Mouse (Mus musculus) liver, embryonic 13.5 days (tissue): ENCODE data around the gene Kcnq1. TPM values are rescaled to one million over a fixed set of nuclear protein-coding genes. Genes with fewer than 3 reads are reported as not detected.

Experiments
- ATAC-seq: fragments of 200-750 bp; cut with Nextera tagmentation; 2 replicates; pipeline ENCODE4 v1.8.0; 2017; ENCODE audit warnings: low read depth, mild to moderate bottlenecking, moderate number of reproducible peaks, moderate library complexity
- DNase-seq: peaks from one replicate; pipeline ENCODE4 v3.0.0; 2022
- H3K27ac ChIP-seq: fragments of 300-500 bp; sonication (generic); 2 replicates; pipeline ENCODE4 v1.5.1; 2015; ENCODE audit warnings: moderate library complexity, mild to moderate bottlenecking, inconsistent platforms
- H3K27me3 ChIP-seq: fragments of 300-500 bp; sonication (generic); 2 replicates; pipeline ENCODE4 v1.6.1; 2015; ENCODE audit warnings: mild to moderate bottlenecking, inconsistent platforms
- H3K36me3 ChIP-seq: fragments of 300-500 bp; sonication (generic); 2 replicates; pipeline ENCODE4 v1.6.1; 2015; ENCODE audit warnings: mild to moderate bottlenecking, inconsistent platforms
- H3K4me1 ChIP-seq: fragments of 300-500 bp; sonication (generic); replicated peaks from 2 replicates; pipeline ENCODE4 v1.6.1; 2015; ENCODE audit warnings: inconsistent platforms
- H3K4me2 ChIP-seq: fragments of 300-500 bp; sonication (generic); 2 replicates; pipeline ENCODE4 v1.6.1; 2015; ENCODE audit warnings: inconsistent platforms, mild to moderate bottlenecking, moderate library complexity
- H3K4me3 ChIP-seq: fragments of 300-500 bp; sonication (generic); replicated peaks from 2 replicates; pipeline ENCODE4 v1.5.1; 2015; ENCODE audit warnings: mild to moderate bottlenecking, inconsistent platforms
- H3K9ac ChIP-seq: fragments of 300-500 bp; sonication (generic); 2 replicates; pipeline ENCODE4 v1.6.1; 2015; ENCODE audit warnings: mild to moderate bottlenecking, inconsistent platforms
- H3K9me3 ChIP-seq: fragments of 300-500 bp; sonication (generic); replicated peaks from 2 replicates; pipeline ENCODE4 v1.6.1; 2016; ENCODE audit warnings: inconsistent platforms
- WGBS: fragments of 180-500 bp; shearing (Covaris S2); methylation state at CpG from one replicate; pipeline ENCODE4 v1.1.7; 2015; ENCODE audit not compliant: insufficient replicate concordance; 5-methylcytosine and 5-hydroxymethylcytosine counted together
- polyA plus RNA-seq: library from polyadenylated mRNA; unstranded; fragments of >200 nt; fragmentation: Nextera tagmentation; extraction: Ambion mirVana; gene quantifications from 2 replicates; pipeline ENCODE4 v1.2.1, GENCODE M21; 2015

Kcnq1 gene
- polyA plus RNA-seq, 1 experiment from 2014 or later, result 0.27 TPM

- peak; percentile 95 for ATAC-seq
- peak within 1 kb of the TSS; percentile 77 for H3K27ac ChIP-seq
- H3K4me3 ChIP-seq, result peak within 1 kb of the TSS; percentile 88
- peak within 1 kb of the TSS; percentile 89 for H3K9ac ChIP-seq
- no peaks in the 10 kb centered on the region for H3K27me3 ChIP-seq
- peaks cover 35% of the 10 kb centered on the region for H3K4me1 ChIP-seq
- WGBS, result under 1% methylated on average over 51 of the region's 51 CpGs
- no peaks in the 10 kb centered on the region for H3K9me3 ChIP-seq
- DNase-seq, result peak; percentile 95
- H3K4me2 ChIP-seq, result peak within 1 kb of the TSS; percentile 99
- H3K36me3 ChIP-seq, result peaks cover 50% of the 10 kb centered on the region
Measured at GRCm38 (mm10) chr7:143068882-143069591, 37.1 kb upstream of the Kcnq1 start, which contains the start of gene Tssc4. Gene Tssc4, plus strand, starts transcription at chr7:143069249.

DNA sequence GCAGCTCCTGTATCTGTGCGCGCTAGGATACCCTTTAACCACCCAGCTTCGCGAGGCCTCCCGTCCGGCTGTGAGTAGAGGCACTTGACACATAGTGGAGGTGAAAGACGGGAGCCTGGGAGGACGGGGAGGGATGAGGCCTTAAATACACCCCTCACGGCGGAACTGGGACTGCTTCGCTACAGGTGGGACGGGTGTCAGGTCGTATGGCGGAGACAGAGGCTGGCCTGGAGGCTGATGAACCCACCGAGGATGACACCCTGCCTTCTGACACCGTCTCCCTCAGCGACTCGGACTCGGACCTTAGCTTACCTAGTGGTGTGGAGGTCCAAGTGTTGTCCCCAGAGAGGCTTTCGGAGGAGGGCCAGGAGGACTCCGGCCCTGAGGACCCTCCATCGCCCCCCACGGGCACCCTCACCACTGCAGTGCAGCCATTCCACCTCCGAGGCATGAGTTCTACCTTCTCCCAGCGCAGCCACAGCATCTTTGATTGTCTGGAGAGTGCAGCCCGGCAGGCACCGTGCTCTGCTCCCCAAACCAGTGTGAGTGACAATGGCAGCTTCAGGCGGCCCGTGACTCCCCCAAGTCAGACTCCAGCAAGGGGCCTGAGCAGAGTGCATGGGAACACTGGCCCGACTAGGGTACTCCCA is 36.3 kb upstream of the Kcnq1 start:
- DNase-seq, result no peak
- no peaks in the 10 kb centered on the region for H3K9me3 ChIP-seq
- peak overlapping the region; percentile 99 for H3K4me2 ChIP-seq
- peaks cover 41% of the 10 kb centered on the region for H3K36me3 ChIP-seq
- WGBS, result 8% methylated on average over 30 of the region's 30 CpGs
- no peak; the same call in 1 of the 2 replicates for ATAC-seq
- peaks cover 35% of the 10 kb centered on the region for H3K4me1 ChIP-seq
- peak overlapping the region; percentile 77 for H3K27ac ChIP-seq
- H3K9ac ChIP-seq, result peak overlapping the region; percentile 89
- H3K4me3 ChIP-seq, result peak overlapping the region; percentile 88
- no peaks in the 10 kb centered on the region for H3K27me3 ChIP-seq

GRCm38 (mm10) chr7:143070506-143071070 is 35.6 kb upstream of the Kcnq1 start:
- H3K36me3 ChIP-seq, result peaks cover 34% of the 10 kb centered on the region

DNA sequence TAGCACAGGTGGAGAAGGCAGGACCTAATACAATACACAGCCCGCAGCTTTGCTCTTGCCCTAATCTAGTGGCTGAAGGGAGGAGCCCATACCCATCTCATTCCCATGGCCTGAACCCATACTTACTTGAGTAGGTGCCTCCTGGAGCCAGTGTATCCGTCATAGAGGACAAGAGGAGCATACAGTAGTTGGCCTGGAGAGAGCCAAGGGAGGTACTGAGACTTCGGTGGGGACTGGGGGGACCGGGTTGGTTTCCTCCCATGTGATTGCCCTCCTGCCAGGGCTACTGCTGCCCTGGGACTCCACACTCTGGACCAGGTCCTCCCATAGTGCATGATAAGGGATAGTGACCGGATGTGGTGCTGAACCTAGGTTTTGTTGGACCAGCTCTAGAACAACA is 33.6 kb upstream of the Kcnq1 start:
- Histone ChIP-seq H3K4me3 (no peak overlapping the region), H3K4me1 (peaks cover 35% of the 10 kb centered on the region), H3K27ac (no peak overlapping the region), H3K9ac (no peak overlapping the region), H3K36me3 (peaks cover 14% of the 10 kb centered on the region), H3K4me2 (no peak overlapping the region), H3K27me3 (no peaks in the 10 kb centered on the region), H3K9me3 (no peaks in the 10 kb centered on the region)
- DNase-seq (no peak), ATAC-seq (no peak)
- 73% methylated on average over 5 of the region's 5 CpGs for WGBS

More at GRCm38 (mm10) chr7:143070506-143071070, 35.6 kb upstream of the Kcnq1 start:
- ATAC-seq (no peak), DNase-seq (no peak)
- WGBS, result 88% methylated on average over 10 of the region's 10 CpGs
- Histone ChIP-seq H3K4me3 (peak overlapping the region; percentile 88), H3K27ac (0 out of 2 replicates have a peak overlapping the region, but pooled peaks have one; percentile 77), H3K4me2 (peak overlapping the region; percentile 99), H3K9me3 (no peaks in the 10 kb centered on the region), H3K9ac (peak overlapping the region; percentile 89), H3K4me1 (peaks cover 35% of the 10 kb centered on the region), H3K27me3 (no peaks in the 10 kb centered on the region)

DNA sequence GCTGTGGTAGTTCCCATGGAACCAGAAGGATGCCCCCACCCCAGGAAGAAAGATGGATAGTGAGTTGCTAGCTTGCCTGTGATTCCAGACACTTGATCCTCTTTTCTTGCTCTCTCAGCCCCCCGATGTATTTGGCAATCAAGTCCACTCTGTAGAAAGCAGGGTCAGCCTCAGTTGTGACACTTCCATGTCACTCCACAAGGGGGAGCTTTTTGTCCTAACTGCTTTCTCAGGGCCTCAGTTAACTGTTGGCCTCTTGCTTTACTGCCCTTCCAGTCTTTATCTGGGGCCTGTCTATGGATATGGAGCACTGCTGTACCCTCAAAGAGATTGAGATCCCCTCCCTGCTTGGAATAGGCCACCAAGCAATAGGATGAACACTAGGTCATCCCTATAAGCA is 33.1 kb upstream of the Kcnq1 start:
- Histone ChIP-seq H3K9ac (no peak overlapping the region), H3K27me3 (no peaks in the 10 kb centered on the region), H3K27ac (no peak overlapping the region), H3K4me2 (no peak overlapping the region), H3K4me3 (no peak overlapping the region), H3K36me3 (peaks cover 9% of the 10 kb centered on the region; the same call in 1 of the 2 replicates), H3K4me1 (peaks cover 31% of the 10 kb centered on the region), H3K9me3 (no peaks in the 10 kb centered on the region)
- ATAC-seq (no peak), DNase-seq (no peak)
- WGBS, result 33% methylated on average over 1 of the region's 1 CpGs

DNA sequence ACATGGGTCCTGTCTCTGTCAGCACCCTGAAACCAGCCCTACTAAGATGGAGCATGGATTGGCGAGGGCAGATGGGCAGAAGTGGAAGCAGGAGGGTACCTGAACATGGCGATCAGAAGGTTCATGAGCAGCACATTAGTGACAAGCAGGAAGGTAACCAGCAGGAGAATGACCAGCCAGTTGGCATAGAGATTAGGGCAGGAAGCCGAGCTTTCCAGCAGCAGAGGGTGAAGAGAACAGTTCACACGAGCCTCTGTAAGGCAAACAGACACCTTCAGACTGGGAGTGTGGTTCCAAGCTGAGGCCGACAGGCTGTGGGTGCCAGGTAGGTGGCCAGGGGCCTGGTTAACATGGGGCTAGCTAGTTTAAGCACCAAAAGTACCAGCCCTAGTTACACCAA is 30.8 kb upstream of the Kcnq1 start:
- H3K9me3 ChIP-seq, result no peaks in the 10 kb centered on the region
- H3K4me1 ChIP-seq, result peaks cover 17% of the 10 kb centered on the region
- H3K36me3 ChIP-seq, result peaks cover 6% of the 10 kb centered on the region; the same call in 1 of the 2 replicates
- H3K27ac ChIP-seq, result no peak overlapping the region
- no peak overlapping the region for H3K4me3 ChIP-seq
- ATAC-seq (no peak), DNase-seq (no peak)
- 56% methylated on average over 5 of the region's 5 CpGs for WGBS
- H3K9ac ChIP-seq, result no peak overlapping the region
- no peak overlapping the region for H3K4me2 ChIP-seq
- H3K27me3 ChIP-seq, result no peaks in the 10 kb centered on the region

GRCm38 (mm10) chr7:143077351-143077750 is 28.8 kb upstream of the Kcnq1 start:
- DNase-seq (no peak), ATAC-seq (no peak)
- peaks cover 16% of the 10 kb centered on the region for H3K4me1 ChIP-seq
- 71% methylated on average over 2 of the region's 2 CpGs for WGBS
- H3K27me3 ChIP-seq, result no peaks in the 10 kb centered on the region
- no peak overlapping the region for H3K4me2 ChIP-seq
- no peak overlapping the region for H3K9ac ChIP-seq
- no peaks in the 10 kb centered on the region for H3K9me3 ChIP-seq
- H3K36me3 ChIP-seq, result no peaks in the 10 kb centered on the region
- H3K4me3 ChIP-seq, result no peak overlapping the region
- H3K27ac ChIP-seq, result no peak overlapping the region

- H3K4me1 ChIP-seq, result peaks cover 9% of the 10 kb centered on the region
- no peak overlapping the region for H3K9ac ChIP-seq
- H3K27me3 ChIP-seq, result no peaks in the 10 kb centered on the region
- DNase-seq (no peak), ATAC-seq (peak; percentile 53; the same call in 1 of the 2 replicates)
- no peak overlapping the region for H3K4me3 ChIP-seq
- WGBS, result 24% methylated on average over 6 of the region's 6 CpGs
- no peaks in the 10 kb centered on the region for H3K36me3 ChIP-seq
- H3K27ac ChIP-seq, result no peak overlapping the region
- H3K4me2 ChIP-seq, result no peak overlapping the region
- H3K9me3 ChIP-seq, result no peaks in the 10 kb centered on the region
Measured at GRCm38 (mm10) chr7:143082024-143082423, 24.1 kb upstream of the Kcnq1 start.

DNA sequence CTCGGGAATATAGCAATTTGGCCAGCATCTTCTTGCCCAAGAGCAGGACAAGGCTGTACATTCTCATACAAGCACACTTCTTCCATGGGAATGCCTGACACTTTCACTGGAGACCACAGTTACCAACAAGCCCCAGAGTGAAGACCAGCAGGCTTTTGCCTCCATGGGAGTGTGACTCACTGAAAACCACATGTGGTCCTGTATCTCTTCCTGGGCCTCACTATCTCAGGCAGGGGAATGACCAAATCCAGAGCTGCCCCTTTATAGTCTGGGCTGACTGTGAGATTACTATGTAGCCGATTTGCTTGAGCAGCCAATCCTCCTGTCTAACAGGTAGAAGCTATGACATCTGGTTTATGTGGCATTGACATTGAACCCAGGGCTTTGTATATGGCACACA is 22.5 kb upstream of the Kcnq1 start:
- WGBS, result 47% methylated on average over 2 of the region's 2 CpGs
- H3K36me3 ChIP-seq, result no peaks in the 10 kb centered on the region

DNA sequence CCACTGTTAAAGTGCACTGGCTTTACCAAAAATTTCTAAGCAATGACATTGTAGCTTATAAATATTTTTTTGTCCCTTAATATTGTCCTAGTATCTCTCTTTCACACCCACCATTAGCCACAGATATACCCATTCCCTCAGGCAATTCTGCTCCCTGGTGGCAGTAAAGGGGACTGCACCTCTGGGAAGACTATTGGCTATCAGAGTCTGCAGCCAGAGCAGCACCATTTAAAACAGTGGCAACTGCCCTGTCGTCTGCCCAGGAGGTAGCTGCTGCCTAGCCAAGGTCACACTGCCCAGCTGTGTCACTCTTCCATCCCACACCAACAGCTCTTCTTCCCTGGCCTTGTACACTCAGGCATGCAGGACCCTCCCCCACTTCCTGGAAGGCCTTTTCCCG is 19.8 kb upstream of the Kcnq1 start:
- Histone ChIP-seq H3K9me3 (no peaks in the 10 kb centered on the region), H3K4me3 (no peak overlapping the region), H3K27ac (no peak overlapping the region), H3K4me1 (peaks cover 9% of the 10 kb centered on the region), H3K9ac (no peak overlapping the region), H3K4me2 (no peak overlapping the region), H3K27me3 (0 out of 2 replicates have a peak, but pooled peaks cover 8% of the 10 kb centered on the region), H3K36me3 (no peaks in the 10 kb centered on the region)
- ATAC-seq, result no peak
- DNase-seq, result peak; percentile 53
- 35% methylated on average over 2 of the region's 2 CpGs for WGBS

More for the DNA sequence above, 22.5 kb upstream of the Kcnq1 start:
- H3K27ac ChIP-seq, result no peak overlapping the region
- ATAC-seq (no peak), DNase-seq (no peak)
- H3K4me2 ChIP-seq, result no peak overlapping the region
- no peak overlapping the region for H3K4me3 ChIP-seq
- H3K9ac ChIP-seq, result no peak overlapping the region
- no peaks in the 10 kb centered on the region for H3K9me3 ChIP-seq
- no peaks in the 10 kb centered on the region for H3K27me3 ChIP-seq
- H3K4me1 ChIP-seq, result peaks cover 9% of the 10 kb centered on the region

DNA sequence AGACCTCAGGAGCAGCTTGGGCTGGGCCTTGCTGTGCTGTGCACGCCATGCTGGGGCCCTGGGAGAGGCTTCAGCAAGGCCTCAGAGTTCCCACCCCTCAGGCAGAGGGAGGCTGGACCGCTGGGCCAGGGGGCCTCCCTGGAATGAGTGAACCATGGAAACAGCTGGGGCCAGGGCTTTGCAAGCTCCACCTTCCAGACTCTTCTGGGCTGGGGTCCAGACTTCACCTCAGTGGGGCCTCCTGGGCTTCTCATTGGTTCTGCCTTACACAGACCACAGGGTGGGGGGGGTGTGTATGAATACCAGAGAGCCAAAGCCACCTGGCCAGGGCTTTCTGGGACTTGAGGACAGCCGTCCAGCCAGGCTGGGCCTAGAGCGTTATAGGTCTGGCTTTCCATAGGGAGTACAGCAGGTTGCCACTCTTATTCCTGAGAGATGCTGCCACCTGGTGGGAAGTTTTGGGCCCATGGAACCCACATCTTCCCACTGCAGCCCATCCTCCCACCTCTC is 19.0 kb upstream of the Kcnq1 start:
- no peak overlapping the region for H3K4me3 ChIP-seq
- no peak overlapping the region; the same call in 1 of the 2 replicates for H3K27ac ChIP-seq
- H3K36me3 ChIP-seq, result no peaks in the 10 kb centered on the region
- 52% methylated on average over 4 of the region's 4 CpGs for WGBS
- no peak overlapping the region for H3K4me2 ChIP-seq
- H3K27me3 ChIP-seq, result 0 out of 2 replicates have a peak, but pooled peaks cover 8% of the 10 kb centered on the region
- ATAC-seq, result peak; percentile 47
- no peak for DNase-seq
- peaks cover 2% of the 10 kb centered on the region; the same call in 1 of the 2 replicates for H3K4me1 ChIP-seq
- H3K9ac ChIP-seq, result no peak overlapping the region
- H3K9me3 ChIP-seq, result no peaks in the 10 kb centered on the region
